Mouse (Mus musculus) right cerebral cortex, postnatal 25 days (tissue): ENCODE measurements around the gene Atp6v0b.

ENCODE experiments used
- DNase-seq: peaks from one replicate; pipeline ENCODE4 v3.0.0; 2022

The Atp6v0b gene

DNA sequence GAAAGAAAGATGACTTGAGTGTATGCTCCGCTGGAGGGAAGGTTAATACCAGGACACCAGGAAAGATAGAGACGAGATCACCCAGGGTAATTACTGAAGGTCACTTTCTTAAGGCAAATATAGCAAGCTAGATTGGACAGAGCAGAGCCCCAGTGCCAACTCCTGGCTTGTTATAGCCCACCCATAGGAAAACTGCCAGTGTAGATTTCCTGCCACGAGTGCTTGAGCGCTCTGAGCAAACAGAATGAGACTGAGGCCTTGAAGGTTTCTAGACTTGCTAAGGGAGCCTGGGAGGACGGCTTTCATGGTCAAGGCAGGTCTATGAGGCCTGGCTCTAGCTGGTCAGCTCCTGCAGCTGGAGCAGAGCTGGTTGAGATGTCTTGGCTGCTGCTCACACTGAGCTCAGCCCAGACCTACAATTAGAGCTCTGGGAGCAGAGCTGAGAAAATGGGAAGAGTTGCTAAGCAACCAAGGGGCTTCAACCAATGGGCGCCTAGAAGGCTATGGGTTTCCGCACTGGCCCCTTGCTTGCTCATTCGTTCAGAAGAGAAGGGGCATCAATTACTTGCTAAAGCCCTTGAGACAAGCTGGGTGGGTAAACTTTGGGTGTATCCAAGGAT, 21.8 kb upstream of the Atp6v0b start:
- no peak for DNase-seq

GRCm38 (mm10) chr4:117906196-117906595, 19.1 kb upstream of the Atp6v0b start:
- no peak for DNase-seq

- DNase-seq, result no peak
These were observed 17.6 kb upstream of the Atp6v0b start for GRCm38 (mm10) chr4:117904761-117905160.

DNA sequence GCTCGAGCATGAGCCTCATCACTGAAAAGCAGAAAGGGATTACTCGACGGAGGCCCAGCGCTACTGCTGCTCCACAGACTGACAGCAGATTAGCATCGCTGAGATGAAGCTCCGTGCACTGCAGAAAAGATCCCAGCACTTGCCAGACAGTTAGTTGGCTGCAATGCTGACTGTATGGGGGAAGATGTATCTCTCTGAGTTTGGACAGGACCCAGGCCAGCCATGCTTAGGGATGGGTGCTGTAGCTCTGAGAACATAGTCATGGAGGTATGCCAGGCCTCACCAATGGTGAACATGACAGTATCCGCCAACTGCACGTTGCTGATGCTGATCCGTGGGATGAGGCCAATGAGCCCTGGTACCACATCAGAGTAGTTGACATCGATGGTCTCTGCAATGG, 17.0 kb upstream of the Atp6v0b start:
- DNase-seq, result peak; percentile 55

DNA sequence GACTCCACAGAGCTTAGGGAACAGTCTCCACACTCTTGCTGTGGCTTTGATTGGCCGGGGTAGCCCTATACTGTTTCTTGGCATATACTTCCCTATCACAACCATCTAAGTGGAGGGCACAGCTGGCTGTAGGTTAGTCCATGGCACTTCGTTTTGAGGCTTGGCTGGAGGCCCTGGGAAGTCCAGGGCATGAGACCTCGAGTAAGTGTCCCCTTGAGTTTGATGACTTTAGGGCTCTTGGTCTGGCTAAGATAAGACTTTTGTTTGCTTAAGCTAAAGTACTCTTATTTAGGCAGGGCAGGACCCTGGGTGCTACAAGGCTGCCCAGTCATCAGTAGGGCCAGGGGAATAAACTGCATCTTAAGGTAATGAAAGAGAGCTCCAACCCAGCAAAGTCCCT, 11.0 kb upstream of the Atp6v0b start:
- no peak for DNase-seq

- DNase-seq, result no peak
These were observed 8.9 kb upstream of the Atp6v0b start for GRCm38 (mm10) chr4:117896031-117896430.

GRCm38 (mm10) chr4:117895339-117895738, 8.2 kb upstream of the Atp6v0b start:
- DNase-seq, result no peak

DNA sequence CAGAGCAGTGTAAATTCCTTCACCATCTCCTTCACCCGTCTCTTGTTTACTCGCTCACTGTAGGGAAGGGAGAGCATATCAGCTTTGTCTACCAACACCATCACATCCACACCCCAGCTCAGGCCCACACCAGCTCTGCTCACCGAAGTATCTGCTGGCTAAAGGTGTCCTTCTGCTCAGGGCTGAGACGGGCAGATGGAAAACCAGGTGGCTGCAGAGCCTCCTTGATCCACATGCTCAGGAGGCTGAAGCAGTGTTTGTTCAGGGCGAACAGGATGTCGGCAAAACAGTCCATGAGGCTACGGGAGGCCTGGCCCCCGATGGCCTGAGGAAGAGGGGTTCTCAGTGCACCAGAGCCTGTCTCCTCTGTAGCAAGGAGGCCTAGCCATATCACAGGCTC, 7.5 kb upstream of the Atp6v0b start:
- no peak for DNase-seq

DNA sequence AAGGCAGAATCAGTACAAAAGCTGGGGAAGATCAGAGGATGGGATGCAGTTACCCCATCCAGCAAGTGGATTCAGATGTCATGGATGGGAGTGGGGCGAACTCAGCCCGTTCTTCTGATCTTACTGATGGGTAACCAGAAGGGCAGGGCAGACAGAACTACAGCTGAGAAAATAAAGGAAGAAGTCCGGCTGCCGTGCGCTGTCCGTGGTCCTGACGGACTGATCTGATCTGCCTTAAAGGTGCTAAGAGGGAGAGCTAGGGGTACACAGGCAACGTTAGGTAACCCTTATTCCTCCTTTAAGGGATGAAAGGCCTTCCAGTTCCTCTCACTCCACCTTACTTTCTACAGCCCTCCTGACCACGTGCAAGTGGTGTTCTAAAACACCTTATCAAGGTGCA, 6.2 kb upstream of the Atp6v0b start:
- no peak for DNase-seq

DNA sequence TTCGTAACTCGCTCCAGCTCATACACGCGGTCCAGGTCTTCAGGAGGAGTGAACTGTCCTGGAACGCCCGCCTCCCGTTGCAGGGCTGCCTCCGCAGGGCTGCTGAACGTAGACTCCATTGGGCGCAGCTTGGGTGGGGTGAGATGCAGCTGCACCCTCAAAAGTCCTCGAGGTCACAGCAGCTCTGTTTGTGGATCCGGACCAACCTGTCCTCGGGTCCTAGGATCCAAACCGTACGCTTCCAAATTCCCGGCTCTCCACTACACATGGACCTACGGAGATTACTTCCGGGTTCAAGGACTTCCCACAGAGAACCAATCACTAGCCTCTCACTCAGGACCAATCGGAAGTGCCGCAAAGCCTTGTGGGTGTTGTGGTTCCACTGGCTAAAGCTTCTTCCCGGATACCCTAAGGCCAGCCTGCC, 4.6 kb upstream of the Atp6v0b start, which contains the start of gene Dph2:
Gene Dph2, minus strand, starts transcription at position 295 of the 424 bp plus-strand sequence.
- DNase-seq, result peak; percentile 83

- DNase-seq, result no peak
These were observed 3.6 kb upstream of the Atp6v0b start for GRCm38 (mm10) chr4:117890750-117891149.

- no peak for DNase-seq
These were observed 2.9 kb upstream of the Atp6v0b start for GRCm38 (mm10) chr4:117890031-117890430.

DNA sequence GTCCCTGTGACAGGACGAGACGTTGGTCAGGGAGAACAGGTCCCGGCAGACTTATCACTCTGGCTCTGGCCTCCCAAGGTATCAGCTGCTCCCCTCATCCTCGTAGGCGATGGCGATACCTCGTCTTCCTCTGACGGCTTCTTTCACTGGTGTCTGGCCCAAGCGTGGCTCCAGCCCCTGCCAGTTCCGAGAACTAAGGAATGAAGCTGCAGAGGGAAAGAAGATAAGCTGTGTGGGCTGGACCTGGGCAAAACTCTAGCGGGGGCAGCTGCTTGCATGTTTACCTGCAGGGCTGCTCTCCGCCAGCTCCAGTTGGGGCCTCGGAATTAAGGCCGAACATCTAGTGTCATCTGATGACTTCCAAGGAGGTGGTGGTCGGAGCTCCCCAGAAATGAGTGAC, 2.3 kb upstream of the Atp6v0b start:
- no peak for DNase-seq

DNA sequence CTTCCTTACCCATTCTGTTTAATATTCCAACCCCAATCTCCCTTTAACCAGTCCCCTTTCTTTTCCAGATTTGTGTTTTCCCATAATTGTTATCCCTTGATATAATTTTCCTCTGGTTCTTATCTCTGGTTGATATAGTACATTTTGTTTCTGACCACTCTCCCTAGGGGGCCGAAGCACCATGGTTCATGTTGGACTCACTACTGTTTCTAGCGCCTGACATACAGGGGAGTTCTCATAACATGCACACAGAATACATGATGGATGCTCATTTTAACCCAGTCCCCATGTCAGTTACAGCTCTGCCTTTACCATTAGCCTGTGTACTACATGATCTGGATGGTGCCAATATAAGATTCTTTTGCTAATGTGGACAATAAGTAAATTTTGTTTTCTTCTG, 787 bp upstream of the Atp6v0b start:
- no peak for DNase-seq

GRCm38 (mm10) chr4:117886644-117887043, 489 bp downstream of the Atp6v0b start:
- DNase-seq, result no peak

GRCm38 (mm10) chr4:117885994-117886393, 1.1 kb downstream of the Atp6v0b start:
- DNase-seq, result no peak

DNA sequence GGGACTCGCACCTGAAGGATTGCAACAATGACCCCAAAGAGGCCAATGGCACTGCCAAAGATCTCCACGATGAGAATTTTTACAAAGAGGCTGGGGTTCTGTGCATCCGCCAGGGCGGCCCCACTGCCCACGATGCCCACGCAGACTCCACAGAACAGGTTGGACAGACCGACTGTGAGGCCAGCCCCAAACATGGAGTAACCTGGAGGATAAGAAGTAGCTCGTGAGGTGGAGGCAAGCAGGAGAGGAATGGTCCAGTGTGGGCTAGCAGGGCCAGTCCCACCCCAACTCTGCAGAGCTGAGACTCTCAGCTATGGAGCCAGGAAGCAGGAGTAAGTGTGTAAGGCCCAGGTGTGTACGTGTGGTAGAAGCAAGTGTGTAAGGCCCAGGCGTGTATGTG, 2.0 kb downstream of the Atp6v0b start:
- DNase-seq, result no peak

GRCm38 (mm10) chr4:117884146-117884545, 3.0 kb downstream of the Atp6v0b start:
- no peak for DNase-seq

DNA sequence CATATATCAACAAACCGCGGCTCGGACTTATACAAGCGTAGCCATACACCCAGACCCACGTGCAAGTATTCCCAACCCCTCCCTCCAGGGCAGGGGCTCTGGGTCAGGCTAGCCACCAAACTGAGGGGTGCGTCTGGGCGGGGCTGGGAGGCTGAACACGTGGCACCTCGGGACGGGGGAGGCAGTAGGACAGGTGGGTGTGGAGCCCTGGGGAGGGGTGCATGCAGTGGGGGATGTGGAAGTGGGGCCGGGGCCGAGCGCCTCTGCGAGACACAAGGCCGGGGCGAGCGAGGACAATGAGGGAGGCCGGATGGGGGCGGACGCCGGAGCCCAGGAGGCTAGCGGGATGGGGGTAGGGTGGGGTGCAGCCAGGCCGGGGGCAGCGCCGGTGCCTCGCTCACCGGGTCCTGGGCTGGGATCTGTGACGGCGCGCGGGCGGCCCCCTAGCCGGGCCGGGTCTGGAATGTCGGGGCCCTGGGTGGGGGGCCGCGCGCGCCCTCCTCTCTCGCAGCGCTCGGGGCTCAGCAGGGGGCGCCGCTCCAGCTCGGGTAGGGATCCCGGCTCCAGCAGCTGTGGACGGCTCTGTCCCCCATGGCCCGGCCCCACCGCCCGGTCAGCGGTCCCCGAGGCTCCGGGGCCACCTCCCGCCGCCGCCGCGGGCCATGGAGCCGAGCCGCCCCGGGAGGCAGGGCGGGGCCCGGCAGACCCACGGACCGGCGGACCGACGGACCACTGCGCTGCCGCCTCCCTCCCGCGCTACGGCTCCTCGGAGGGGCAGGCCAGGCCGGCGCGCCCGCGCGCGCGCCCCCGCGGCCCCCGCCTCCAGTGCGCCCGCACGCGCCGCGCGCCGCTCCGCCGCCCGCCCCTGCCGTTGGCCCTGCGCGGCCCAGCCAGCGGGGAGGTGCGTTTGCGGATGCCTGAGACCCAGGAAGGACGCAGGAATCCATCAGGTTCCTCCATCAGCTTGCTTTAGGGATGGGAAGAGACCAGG, 4.1 kb downstream of the Atp6v0b start, which contains the start of gene B4galt2:
Gene B4galt2, minus strand, starts transcription at position 787 of the 991 bp plus-strand sequence.
- peak; percentile 81 for DNase-seq

GRCm38 (mm10) chr4:117878703-117879102, 8.4 kb downstream of the Atp6v0b start:
- DNase-seq, result no peak

GRCm38 (mm10) chr4:117878301-117878700, 8.8 kb downstream of the Atp6v0b start:
- no peak for DNase-seq

GRCm38 (mm10) chr4:117873615-117874014, 13.5 kb downstream of the Atp6v0b start:
- no peak for DNase-seq

DNA sequence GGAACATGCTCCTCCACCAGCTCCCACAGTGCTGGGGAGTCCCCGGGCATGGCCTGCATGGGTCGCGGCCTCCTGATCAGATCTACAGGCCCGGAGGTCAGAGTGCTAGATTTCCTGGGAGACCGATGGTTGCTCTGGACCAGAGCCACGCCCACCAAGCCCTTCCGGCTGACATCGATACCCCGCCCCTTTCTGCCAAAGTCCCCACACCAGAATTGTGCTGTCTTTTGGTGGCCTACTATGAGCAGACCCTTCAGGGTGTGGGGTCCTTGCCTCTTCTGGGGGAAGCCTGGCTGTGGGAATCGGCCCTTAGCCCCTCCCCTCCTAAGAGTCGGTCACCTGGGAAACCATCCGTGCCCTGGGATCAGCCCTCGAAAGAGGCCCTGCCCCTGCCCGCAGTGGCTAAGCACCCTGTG, 14.7 kb downstream of the Atp6v0b start, which contains the start of gene Ccdc24:
Gene Ccdc24, minus strand, starts transcription at position 87 of the 416 bp plus-strand sequence.
- DNase-seq, result no peak

GRCm38 (mm10) chr4:117871787-117872186, 15.3 kb downstream of the Atp6v0b start:
- DNase-seq, result no peak
